Mouse (Mus musculus) inflammation-experienced regulatory T-cells, adult 6 months (primary cell): ENCODE data around the gene Prrc2a. TPM values are rescaled to one million over a fixed set of nuclear protein-coding genes. Genes with fewer than 3 reads are reported as not detected.
A peak's percentile ranks its signal among the peaks of the same experiment; 100 is the strongest.
"Not testable (repeated sequence)": the region's sequence is repeated elsewhere in the genome, so short reads cannot be mapped to it uniquely, and the experiment has no call there.

Source experiments
- ATAC-seq: one replicate; pipeline ENCODE4 v1.8.0; 2017
- polyA plus RNA-seq, 3 experiments: library from polyadenylated mRNA; unstranded; fragments of 100-300 nt; shearing (Covaris generic); gene quantifications; one replicate each; pipeline ENCODE4 v1.2.1; 2017

Prrc2a gene
- polyA plus RNA-seq, 3 experiments from 2014 or later = 47.1 to 105 (median 47.2) TPM

- no peak for ATAC-seq
These were observed 33.1 kb downstream of the Prrc2a start, which contains the start of gene Apom for GRCm38 (mm10) chr17:35131500-35132173. TSS of gene Apom (minus strand) at chr17:35132050.

GRCm38 (mm10) chr17:35131038-35131437 is 33.7 kb downstream of the Prrc2a start:
- no peak for ATAC-seq

- no peak for ATAC-seq
These were observed 35.7 kb downstream of the Prrc2a start for GRCm38 (mm10) chr17:35128996-35129395.

- ATAC-seq = no peak
These were observed 37.7 kb downstream of the Prrc2a start for GRCm38 (mm10) chr17:35127017-35127416.

GRCm38 (mm10) chr17:35126206-35126611 is 38.5 kb downstream of the Prrc2a start, which contains the start of gene D17H6S53E:
TSS of gene D17H6S53E (plus strand) at chr17:35126373.
- peak; percentile 69 for ATAC-seq

- no peak for ATAC-seq
These were observed 39.1 kb downstream of the Prrc2a start for GRCm38 (mm10) chr17:35125578-35125977.

- no peak for ATAC-seq
These were observed 39.6 kb downstream of the Prrc2a start for GRCm38 (mm10) chr17:35125081-35125480.

GRCm38 (mm10) chr17:35124261-35124896 is 40.3 kb downstream of the Prrc2a start:
- ATAC-seq = not testable (repeated sequence)

- ATAC-seq = not testable (repeated sequence)
These were observed 41.4 kb downstream of the Prrc2a start for GRCm38 (mm10) chr17:35123287-35123686.

- no peak for ATAC-seq
These were observed 42.8 kb downstream of the Prrc2a start, which contains the start of gene Csnk2b for GRCm38 (mm10) chr17:35121871-35122303. TSS of gene Csnk2b (minus strand) at chr17:35122053.

GRCm38 (mm10) chr17:35121143-35121799 is 43.4 kb downstream of the Prrc2a start, which contains the start of gene Gpank1:
TSS of gene Gpank1 (plus strand) at chr17:35121455.
- peak; percentile 97 for ATAC-seq

GRCm38 (mm10) chr17:35120745-35121142 is 44.0 kb downstream of the Prrc2a start:
- ATAC-seq = no peak

- ATAC-seq = peak; percentile 41
These were observed 49.4 kb downstream of the Prrc2a start, which contains the start of gene Ly6g5b for GRCm38 (mm10) chr17:35115046-35116019. TSS of gene Ly6g5b (minus strand) at chr17:35115428.

GRCm38 (mm10) chr17:35111774-35112173 is 52.9 kb downstream of the Prrc2a start:
- no peak for ATAC-seq

- ATAC-seq = no peak
These were observed 56.6 kb downstream of the Prrc2a start, which contains the start of gene Ly6g5c for GRCm38 (mm10) chr17:35108097-35108496. TSS of gene Ly6g5c (plus strand) at chr17:35108279.

- no peak for ATAC-seq
These were observed 58.2 kb downstream of the Prrc2a start for GRCm38 (mm10) chr17:35106522-35106921.

- ATAC-seq = no peak
These were observed 58.8 kb downstream of the Prrc2a start for GRCm38 (mm10) chr17:35105740-35106389.

- no peak for ATAC-seq
These were observed 59.9 kb downstream of the Prrc2a start for GRCm38 (mm10) chr17:35104754-35105153.

- ATAC-seq = no peak
These were observed 60.6 kb downstream of the Prrc2a start for GRCm38 (mm10) chr17:35104079-35104478.

GRCm38 (mm10) chr17:35103221-35103690 is 61.4 kb downstream of the Prrc2a start:
- no peak for ATAC-seq

GRCm38 (mm10) chr17:35102299-35102698 is 62.4 kb downstream of the Prrc2a start:
- ATAC-seq = no peak
